Mouse (Mus musculus) MEL-GATA-1-ER (cell line): ENCODE results near the gene Nectin2.
"Not testable (repeated sequence)": the region's sequence is repeated elsewhere in the genome, so short reads cannot be mapped to it uniquely, and the experiment has no call there.

Experiments used
- DNase-seq: peaks from one replicate; pipeline ENCODE4 v3.0.0-alpha.2; 2012; ENCODE audit warnings: low read depth; ENCODE audit errors: extremely low read depth

Gene Nectin2

GRCm38 (mm10) chr7:19690845-19691244 lies 59.4 kb downstream of the Nectin2 start:
- no peak for DNase-seq

- no peak for DNase-seq
Observed at GRCm38 (mm10) chr7:19688611-19689010, 61.7 kb downstream of the Nectin2 start.

- DNase-seq = no peak
Observed at GRCm38 (mm10) chr7:19688101-19688500, 62.2 kb downstream of the Nectin2 start.

- DNase-seq = not testable (repeated sequence)
Observed at GRCm38 (mm10) chr7:19686927-19687583, 63.2 kb downstream of the Nectin2 start.

- no peak for DNase-seq
Observed at GRCm38 (mm10) chr7:19686521-19686920, 63.8 kb downstream of the Nectin2 start.

GRCm38 (mm10) chr7:19685374-19685773 lies 64.9 kb downstream of the Nectin2 start:
- DNase-seq = no peak

GRCm38 (mm10) chr7:19683771-19684201 lies 66.5 kb downstream of the Nectin2 start:
- DNase-seq = no peak

- no peak for DNase-seq
Observed at GRCm38 (mm10) chr7:19682979-19683378, 67.3 kb downstream of the Nectin2 start.

GRCm38 (mm10) chr7:19681202-19681694 lies 69.0 kb downstream of the Nectin2 start, which contains the start of the genes Gm44805 and Apoc4:
Gene Gm44805 (minus strand): TSS chr7:19681423.
Gene Apoc4 (minus strand): TSS chr7:19681479.
- no peak for DNase-seq

GRCm38 (mm10) chr7:19680702-19681101 lies 69.6 kb downstream of the Nectin2 start:
- DNase-seq = no peak

GRCm38 (mm10) chr7:19678901-19679300 lies 71.4 kb downstream of the Nectin2 start:
- DNase-seq = no peak

GRCm38 (mm10) chr7:19677872-19678271 lies 72.4 kb downstream of the Nectin2 start, which contains the start of gene Apoc2:
Gene Apoc2 (minus strand): TSS chr7:19677941.
- DNase-seq = no peak

- DNase-seq = no peak
Observed at GRCm38 (mm10) chr7:19676662-19677061, 73.6 kb downstream of the Nectin2 start.

- no peak for DNase-seq
Observed at GRCm38 (mm10) chr7:19675824-19676223, 74.5 kb downstream of the Nectin2 start.

- DNase-seq = no peak
Observed at GRCm38 (mm10) chr7:19673083-19673699, 77.1 kb downstream of the Nectin2 start.

- DNase-seq = no peak
Observed at GRCm38 (mm10) chr7:19671511-19671910, 78.8 kb downstream of the Nectin2 start.

- DNase-seq = peak; percentile 92
Observed at GRCm38 (mm10) chr7:19668947-19669721, 81.1 kb downstream of the Nectin2 start.

- DNase-seq = no peak
Observed at GRCm38 (mm10) chr7:19667434-19667833, 82.8 kb downstream of the Nectin2 start.

GRCm38 (mm10) chr7:19666750-19667149 lies 83.5 kb downstream of the Nectin2 start:
- DNase-seq = peak; percentile 46
